Mouse (Mus musculus): ENCODE data around the gene Macrod2. TPM values are rescaled to one million over a fixed set of nuclear protein-coding genes. Genes with fewer than 3 reads are reported as not detected.

Macrod2 gene
- polyA plus RNA-seq, 1 experiment from 2014 or later = 62.2 TPM

- Histone ChIP-seq H3K36me3 (replicated peaks; ENCODE audit: control insufficient read depth, insufficient read depth) (no peaks in the 10 kb centered on the region), H3K9me3 (ENCODE audit: control insufficient read depth, low read length) (no peaks in the 10 kb centered on the region), H3K27me3 (ENCODE audit: control insufficient read depth, insufficient read depth, low read length) (no peaks in the 10 kb centered on the region), H3K4me3 (replicated peaks; ENCODE audit: low read length) (no peak overlapping the region), H3K27ac (0 out of 2 replicates have a peak overlapping the region, but pooled peaks have one; percentile 33), H3K4me1 (replicated peaks; ENCODE audit: control insufficient read depth, insufficient read depth, low read length) (no peaks in the 10 kb centered on the region), H3K9ac (no peak overlapping the region), H3K4me2 (replicated peaks) (no peak overlapping the region)
- WGBS = 5% methylated on average over 2 of the region's 2 CpGs
- ATAC-seq (ENCODE audit: low FRiP score) (peak; percentile 73), DNase-seq (ENCODE audit: low spot score) (no peak)
Observed at GRCm38 (mm10) chr2:142303098-142303911, 1908.2 kb downstream of the Macrod2 start.

GRCm38 (mm10) chr2:142303912-142304182, 1908.7 kb downstream of the Macrod2 start:
- H3K9me3 ChIP-seq (ENCODE audit: control insufficient read depth, low read length) = no peaks in the 10 kb centered on the region
- no peak overlapping the region for H3K4me2 ChIP-seq (replicated peaks)
- H3K36me3 ChIP-seq (replicated peaks; ENCODE audit: control insufficient read depth, insufficient read depth) = no peaks in the 10 kb centered on the region
- DNase-seq (ENCODE audit: low spot score) = no peak
- H3K4me1 ChIP-seq (replicated peaks; ENCODE audit: control insufficient read depth, insufficient read depth, low read length) = no peaks in the 10 kb centered on the region
- WGBS = 46% methylated on average over 2 of the region's 2 CpGs
- H3K4me3 ChIP-seq (replicated peaks; ENCODE audit: low read length) = no peak overlapping the region
- H3K9ac ChIP-seq = no peak overlapping the region
- no peak overlapping the region for H3K27ac ChIP-seq
- ATAC-seq (ENCODE audit: low FRiP score) = peak; percentile 43; the same call in 1 of the 2 replicates
- H3K27me3 ChIP-seq (ENCODE audit: control insufficient read depth, insufficient read depth, low read length) = no peaks in the 10 kb centered on the region

GRCm38 (mm10) chr2:142323158-142323557, 1928.0 kb downstream of the Macrod2 start:
- Histone ChIP-seq H3K9me3 (ENCODE audit: control insufficient read depth, low read length) (no peaks in the 10 kb centered on the region), H3K36me3 (replicated peaks; ENCODE audit: control insufficient read depth, insufficient read depth) (no peaks in the 10 kb centered on the region), H3K4me2 (replicated peaks) (no peak overlapping the region), H3K27ac (no peak overlapping the region), H3K4me3 (replicated peaks; ENCODE audit: low read length) (no peak overlapping the region), H3K4me1 (replicated peaks; ENCODE audit: control insufficient read depth, insufficient read depth, low read length) (no peaks in the 10 kb centered on the region), H3K9ac (no peak overlapping the region), H3K27me3 (ENCODE audit: control insufficient read depth, insufficient read depth, low read length) (no peaks in the 10 kb centered on the region)
- no peak for ATAC-seq (ENCODE audit: low FRiP score)
- no peak for DNase-seq (ENCODE audit: low spot score)
- 47% methylated on average over 3 of the region's 3 CpGs for WGBS

GRCm38 (mm10) chr2:142326737-142327136, 1931.6 kb downstream of the Macrod2 start:
- no peak overlapping the region for H3K9ac ChIP-seq
- no peak for DNase-seq (ENCODE audit: low spot score)
- H3K4me1 ChIP-seq (replicated peaks; ENCODE audit: control insufficient read depth, insufficient read depth, low read length) = no peaks in the 10 kb centered on the region
- no peak overlapping the region for H3K4me3 ChIP-seq (replicated peaks; ENCODE audit: low read length)
- H3K4me2 ChIP-seq (replicated peaks) = no peak overlapping the region
- no peaks in the 10 kb centered on the region for H3K9me3 ChIP-seq (ENCODE audit: control insufficient read depth, low read length)
- ATAC-seq (ENCODE audit: low FRiP score) = no peak
- no peaks in the 10 kb centered on the region for H3K27me3 ChIP-seq (ENCODE audit: control insufficient read depth, insufficient read depth, low read length)
- H3K27ac ChIP-seq = no peak overlapping the region
- 93% methylated on average over 3 of the region's 3 CpGs for WGBS
- no peaks in the 10 kb centered on the region for H3K36me3 ChIP-seq (replicated peaks; ENCODE audit: control insufficient read depth, insufficient read depth)

GRCm38 (mm10) chr2:142329761-142330160, 1934.7 kb downstream of the Macrod2 start:
- 37% methylated on average over 7 of the region's 7 CpGs for WGBS
- H3K4me2 ChIP-seq (replicated peaks) = no peak overlapping the region
- no peaks in the 10 kb centered on the region for H3K27me3 ChIP-seq (ENCODE audit: control insufficient read depth, insufficient read depth, low read length)
- DNase-seq (ENCODE audit: low spot score) = peak; percentile 36
- H3K36me3 ChIP-seq (replicated peaks; ENCODE audit: control insufficient read depth, insufficient read depth) = no peaks in the 10 kb centered on the region
- H3K4me3 ChIP-seq (replicated peaks; ENCODE audit: low read length) = no peak overlapping the region
- ATAC-seq (ENCODE audit: low FRiP score) = no peak
- no peak overlapping the region for H3K9ac ChIP-seq
- H3K9me3 ChIP-seq (ENCODE audit: control insufficient read depth, low read length) = no peaks in the 10 kb centered on the region
- H3K27ac ChIP-seq = no peak overlapping the region
- H3K4me1 ChIP-seq (replicated peaks; ENCODE audit: control insufficient read depth, insufficient read depth, low read length) = peaks cover 5% of the 10 kb centered on the region; the same call in 1 of the 2 replicates

GRCm38 (mm10) chr2:142334441-142335102, 1939.5 kb downstream of the Macrod2 start:
- H3K27ac ChIP-seq = peak overlapping the region; percentile 57
- WGBS = 6% methylated on average over 7 of the region's 7 CpGs

GRCm38 (mm10) chr2:142335103-142335999, 1940.2 kb downstream of the Macrod2 start:
- H3K27ac ChIP-seq = peak overlapping the region; percentile 57
- no peak overlapping the region for H3K4me3 ChIP-seq (replicated peaks; ENCODE audit: low read length)

More at GRCm38 (mm10) chr2:142334441-142335102, 1939.5 kb downstream of the Macrod2 start:
- peak; percentile 71 for DNase-seq (ENCODE audit: low spot score)
- peak; percentile 87 for ATAC-seq (ENCODE audit: low FRiP score)
- Histone ChIP-seq H3K9ac (no peak overlapping the region), H3K4me2 (replicated peaks) (peak overlapping the region; percentile 33), H3K9me3 (ENCODE audit: control insufficient read depth, low read length) (no peaks in the 10 kb centered on the region), H3K27me3 (ENCODE audit: control insufficient read depth, insufficient read depth, low read length) (no peaks in the 10 kb centered on the region), H3K4me3 (replicated peaks; ENCODE audit: low read length) (no peak overlapping the region), H3K36me3 (replicated peaks; ENCODE audit: control insufficient read depth, insufficient read depth) (no peaks in the 10 kb centered on the region), H3K4me1 (replicated peaks; ENCODE audit: control insufficient read depth, insufficient read depth, low read length) (peaks cover 12% of the 10 kb centered on the region; the same call in 1 of the 2 replicates)

GRCm38 (mm10) chr2:142344021-142344420, 1948.9 kb downstream of the Macrod2 start:
- ATAC-seq (ENCODE audit: low FRiP score) (no peak), DNase-seq (ENCODE audit: low spot score) (no peak)
- H3K9ac ChIP-seq = no peak overlapping the region
- 38% methylated on average over 2 of the region's 2 CpGs for WGBS
- no peaks in the 10 kb centered on the region for H3K4me1 ChIP-seq (replicated peaks; ENCODE audit: control insufficient read depth, insufficient read depth, low read length)
- no peaks in the 10 kb centered on the region for H3K27me3 ChIP-seq (ENCODE audit: control insufficient read depth, insufficient read depth, low read length)
- no peaks in the 10 kb centered on the region for H3K9me3 ChIP-seq (ENCODE audit: control insufficient read depth, low read length)
- H3K4me3 ChIP-seq (replicated peaks; ENCODE audit: low read length) = no peak overlapping the region
- no peaks in the 10 kb centered on the region for H3K36me3 ChIP-seq (replicated peaks; ENCODE audit: control insufficient read depth, insufficient read depth)
- no peak overlapping the region for H3K27ac ChIP-seq
- H3K4me2 ChIP-seq (replicated peaks) = no peak overlapping the region

More at GRCm38 (mm10) chr2:142335103-142335999, 1940.2 kb downstream of the Macrod2 start:
- 18% methylated on average over 10 of the region's 10 CpGs for WGBS
- H3K27me3 ChIP-seq (ENCODE audit: control insufficient read depth, insufficient read depth, low read length) = no peaks in the 10 kb centered on the region
- no peaks in the 10 kb centered on the region for H3K9me3 ChIP-seq (ENCODE audit: control insufficient read depth, low read length)
- H3K4me2 ChIP-seq (replicated peaks) = peak overlapping the region; percentile 33
- peaks cover 12% of the 10 kb centered on the region; the same call in 1 of the 2 replicates for H3K4me1 ChIP-seq (replicated peaks; ENCODE audit: control insufficient read depth, insufficient read depth, low read length)
- ATAC-seq (ENCODE audit: low FRiP score) (peak; percentile 50; the same call in 1 of the 2 replicates), DNase-seq (ENCODE audit: low spot score) (no peak)
- H3K36me3 ChIP-seq (replicated peaks; ENCODE audit: control insufficient read depth, insufficient read depth) = no peaks in the 10 kb centered on the region
- no peak overlapping the region for H3K9ac ChIP-seq

GRCm38 (mm10) chr2:142344758-142345157, 1949.6 kb downstream of the Macrod2 start:
- no peak overlapping the region for H3K4me3 ChIP-seq (replicated peaks; ENCODE audit: low read length)
- no peaks in the 10 kb centered on the region for H3K9me3 ChIP-seq (ENCODE audit: control insufficient read depth, low read length)
- DNase-seq (ENCODE audit: low spot score) (no peak), ATAC-seq (ENCODE audit: low FRiP score) (no peak)
- no peaks in the 10 kb centered on the region for H3K27me3 ChIP-seq (ENCODE audit: control insufficient read depth, insufficient read depth, low read length)
- no peak overlapping the region for H3K9ac ChIP-seq
- WGBS = 82% methylated on average over 2 of the region's 2 CpGs
- H3K4me2 ChIP-seq (replicated peaks) = no peak overlapping the region
- H3K36me3 ChIP-seq (replicated peaks; ENCODE audit: control insufficient read depth, insufficient read depth) = no peaks in the 10 kb centered on the region
- H3K27ac ChIP-seq = no peak overlapping the region
- no peaks in the 10 kb centered on the region for H3K4me1 ChIP-seq (replicated peaks; ENCODE audit: control insufficient read depth, insufficient read depth, low read length)
